Mouse (Mus musculus) brain, adult 2 months (tissue): ENCODE data around the gene Nipbl.
"Not testable (repeated sequence)": the region's sequence is repeated elsewhere in the genome, so short reads cannot be mapped to it uniquely, and the experiment has no call there.

ENCODE experiments used
- DNase-seq: peaks from one replicate; pipeline ENCODE4 v3.0.0; 2011; ENCODE audit warnings: low read depth, low spot score

Gene Nipbl

DNA sequence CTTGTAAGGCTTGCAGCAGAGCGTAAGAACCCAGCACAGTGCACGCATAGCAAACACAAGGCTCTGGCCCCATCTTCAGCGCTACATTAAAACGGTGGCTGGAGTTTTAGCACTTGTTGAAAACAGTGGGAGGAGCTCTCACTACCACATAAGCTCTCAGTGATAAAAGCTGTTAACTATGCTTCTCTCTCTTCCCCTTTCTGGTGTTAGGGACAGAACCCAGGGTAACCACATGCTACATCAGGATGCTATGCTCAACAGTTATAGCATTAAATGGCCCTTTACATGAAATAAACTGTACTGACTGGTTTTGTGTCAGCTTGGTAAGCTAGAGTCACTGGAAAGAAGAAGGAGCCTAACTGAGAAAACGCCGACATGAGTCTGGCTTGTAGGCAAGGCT lies 150.1 kb downstream of the Nipbl start:
- DNase-seq, result no peak

DNA sequence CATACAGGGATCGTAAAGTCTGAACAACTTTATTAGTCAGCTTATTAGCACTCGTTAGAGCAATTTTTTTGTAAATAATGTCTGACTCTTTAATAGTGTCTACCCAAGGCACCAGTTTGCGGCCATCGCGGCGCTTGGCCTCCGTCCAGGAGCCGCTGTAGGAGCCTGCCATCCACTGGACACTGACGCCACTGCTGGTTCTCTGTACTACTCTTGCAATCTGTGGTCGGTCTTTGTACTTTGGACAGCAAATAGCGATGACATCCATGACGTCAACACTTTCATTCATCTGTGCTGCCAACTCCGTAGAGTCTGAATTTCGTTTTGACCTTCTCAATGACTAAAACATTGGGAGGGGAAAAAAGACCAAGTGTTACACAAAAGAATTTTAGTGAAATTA lies 153.0 kb downstream of the Nipbl start:
- DNase-seq, result no peak

DNA sequence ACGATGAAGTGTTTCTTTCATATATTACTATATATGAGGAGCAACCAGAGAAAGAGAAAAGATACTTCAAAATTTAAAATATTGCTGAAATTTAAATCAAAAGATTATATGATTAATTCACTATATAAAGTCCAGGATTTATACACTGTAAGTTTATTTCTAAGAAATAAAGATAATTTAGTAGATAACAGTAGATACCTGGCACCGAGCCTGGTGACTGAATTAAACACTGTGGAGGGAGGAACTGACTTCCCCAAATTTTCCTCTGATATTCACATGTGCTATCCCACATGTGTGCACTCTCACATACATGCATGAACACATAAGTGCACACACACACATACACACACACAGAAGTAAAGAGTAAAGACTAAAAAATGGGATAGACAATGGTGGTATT lies 162.1 kb downstream of the Nipbl start:
- DNase-seq, result no peak

DNA sequence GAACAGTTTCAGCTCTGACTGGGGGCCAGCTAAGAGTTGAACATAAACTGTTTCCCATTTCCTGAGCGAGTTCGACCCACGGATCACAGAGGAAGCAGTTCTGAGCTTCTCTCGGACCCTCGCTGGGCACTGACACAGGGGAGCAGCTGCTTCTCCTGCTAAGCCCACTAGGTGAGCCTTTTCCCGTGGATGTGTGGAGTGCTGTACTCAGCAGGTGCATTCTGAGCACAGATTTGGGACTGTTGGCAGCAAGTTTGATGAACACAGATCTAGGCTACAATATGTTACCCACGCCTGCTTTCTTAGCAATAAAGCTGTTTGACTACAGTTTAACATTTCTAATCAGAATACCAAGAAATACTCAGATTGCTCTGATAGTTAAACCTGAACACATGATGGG lies 162.6 kb downstream of the Nipbl start:
- peak; percentile 37 for DNase-seq

DNA sequence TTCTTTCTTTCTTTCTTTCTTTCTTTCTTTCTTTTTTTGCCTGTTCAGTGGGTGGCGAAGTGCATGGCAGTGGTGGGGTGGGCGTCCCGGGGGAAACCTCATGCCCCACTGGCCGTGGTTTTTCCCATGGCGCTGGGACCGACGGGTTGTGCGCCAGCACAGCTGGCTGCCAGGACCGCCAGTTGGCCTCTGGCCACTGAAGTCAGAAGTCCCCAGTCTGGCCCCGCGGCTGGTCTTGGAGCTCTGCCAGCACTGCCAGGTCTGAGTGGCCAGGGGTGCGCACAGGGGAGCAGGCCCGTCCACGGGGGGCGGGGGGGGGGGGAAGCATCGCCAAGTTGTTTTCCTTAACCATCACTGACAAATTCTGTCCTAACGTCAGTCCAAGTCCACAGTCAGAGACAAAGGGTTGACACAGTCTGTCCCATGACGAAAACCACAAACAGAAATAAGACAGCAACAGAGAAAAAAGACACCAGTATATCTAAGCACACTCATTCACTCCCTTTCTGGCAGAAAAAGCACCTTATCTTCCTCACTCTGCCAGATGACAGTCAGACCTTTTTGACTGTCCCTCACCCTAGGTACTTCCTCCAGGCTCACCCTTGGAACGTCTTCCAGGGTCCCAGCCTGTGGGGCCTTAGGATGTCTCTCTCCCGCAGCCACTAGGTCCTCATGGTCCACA lies 164.2 kb downstream of the Nipbl start:
- DNase-seq, result peak; percentile 21

DNA sequence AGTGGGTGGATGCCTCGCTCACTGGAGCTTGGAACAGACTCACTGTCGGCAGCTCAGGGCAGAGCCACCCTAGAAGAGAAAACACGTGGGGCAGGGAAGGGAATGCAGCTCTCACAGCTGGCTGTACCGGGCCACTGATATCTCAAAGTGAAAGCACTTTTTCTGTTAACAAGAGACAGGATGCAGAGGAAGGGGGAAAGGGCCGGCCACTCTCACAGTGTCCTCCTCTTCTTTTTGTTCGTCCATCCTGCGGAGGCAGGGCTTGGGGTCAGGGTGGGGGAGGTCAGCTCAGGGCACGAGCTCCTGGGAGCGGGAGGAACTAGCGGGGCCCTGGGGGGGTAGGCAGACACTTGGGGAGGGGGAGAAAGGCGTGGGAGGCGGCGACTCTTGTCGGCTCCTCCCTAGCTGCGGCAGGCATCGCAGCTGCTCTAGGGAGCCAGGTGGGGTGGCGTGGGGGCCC lies 164.9 kb downstream of the Nipbl start:
- DNase-seq, result no peak

DNA sequence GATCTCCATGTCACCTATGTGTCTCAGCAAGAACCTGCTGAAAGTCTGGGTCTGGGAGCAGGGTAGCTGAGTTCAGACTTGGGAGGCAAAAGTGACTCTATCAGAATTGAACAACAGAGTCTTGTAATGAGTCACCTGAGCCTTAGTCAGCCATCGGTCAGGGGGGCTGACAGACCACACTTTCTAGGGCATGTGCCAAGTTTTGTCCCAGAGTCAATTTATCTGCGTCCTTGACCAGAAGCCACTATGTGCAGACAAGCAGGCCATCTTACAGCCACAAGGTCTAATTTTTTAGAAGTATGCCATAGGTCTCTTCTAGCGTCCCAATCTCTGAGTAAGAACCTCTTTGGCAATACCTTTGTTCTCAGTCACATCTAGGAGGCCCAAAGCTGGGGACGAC lies 166.3 kb downstream of the Nipbl start:
- DNase-seq, result not testable (repeated sequence)

DNA sequence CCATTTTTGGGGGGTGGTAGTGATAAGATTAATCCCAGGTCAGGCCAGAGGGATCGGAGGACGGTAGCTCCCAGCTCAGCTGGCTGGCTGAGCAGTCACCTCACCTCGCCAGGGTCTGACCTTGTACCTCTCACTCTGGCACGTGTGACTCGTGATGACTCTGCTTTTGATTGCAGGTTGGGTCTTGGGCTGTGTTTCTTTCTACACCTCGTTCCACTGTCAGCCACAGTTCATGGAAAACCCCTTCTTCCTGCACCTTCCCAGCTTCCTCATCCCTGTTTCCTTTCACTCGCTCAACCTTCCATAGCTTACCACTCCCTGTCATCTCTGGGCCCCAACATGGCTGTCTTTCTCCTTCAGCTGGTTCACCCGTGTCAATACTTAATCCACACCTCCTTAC lies 172.3 kb downstream of the Nipbl start:
- DNase-seq, result no peak

DNA sequence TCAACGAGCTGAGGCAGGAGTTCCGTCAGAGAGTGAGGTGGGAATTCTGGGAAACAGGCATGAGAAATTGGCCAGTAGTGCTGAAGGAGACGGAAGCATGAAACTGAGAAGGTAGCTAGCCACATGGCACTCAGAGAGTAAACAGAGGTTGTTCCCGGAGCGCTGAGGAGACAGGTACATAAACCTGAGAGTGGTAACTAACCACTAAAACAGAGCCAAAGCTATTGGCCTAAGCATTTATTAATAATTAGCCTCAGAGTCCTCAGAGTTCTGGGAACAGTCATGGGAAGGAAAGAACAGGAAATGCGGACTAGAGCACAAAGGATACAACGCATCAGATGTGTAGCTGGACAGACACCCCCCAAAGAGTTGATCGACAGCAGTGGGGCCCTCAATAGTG lies 176.0 kb downstream of the Nipbl start:
- no peak for DNase-seq

DNA sequence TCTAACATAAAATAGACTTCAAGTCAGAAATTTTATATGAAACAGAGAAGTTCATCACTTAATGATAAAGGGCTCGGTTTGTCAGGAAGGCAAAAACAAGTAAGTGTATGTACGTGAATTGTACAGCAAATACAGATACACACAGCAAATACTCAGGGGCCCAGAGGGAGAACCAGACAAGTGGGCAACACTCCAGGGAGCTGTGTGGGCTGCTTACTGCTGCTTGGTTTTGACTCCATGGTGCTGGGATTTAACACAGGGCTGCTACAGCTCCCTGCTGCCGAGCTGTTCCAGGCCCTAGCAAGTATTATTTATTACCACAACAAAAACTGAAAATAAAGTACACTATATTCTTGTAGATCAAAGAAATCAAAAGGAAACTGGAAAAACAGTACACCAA lies 177.1 kb downstream of the Nipbl start:
- DNase-seq, result peak; percentile 46

DNA sequence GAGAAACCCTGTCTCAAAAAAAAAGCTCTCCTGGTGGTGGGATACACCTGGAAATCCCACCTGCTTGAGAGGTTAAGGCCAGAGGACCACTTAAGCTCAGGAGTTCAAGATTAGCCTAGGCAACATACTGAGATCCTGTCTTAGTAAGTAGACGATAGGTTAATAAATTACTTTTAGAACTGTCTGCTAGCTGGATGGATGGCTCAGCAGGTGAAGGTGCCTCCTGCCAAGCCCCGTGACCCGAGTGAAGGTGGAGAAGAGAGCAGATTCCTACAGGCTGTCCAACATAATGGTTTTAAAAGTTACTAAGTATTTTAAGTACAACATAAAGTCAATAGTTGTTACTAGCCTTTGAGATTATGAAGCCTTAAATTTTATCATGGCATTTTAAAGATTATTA lies 178.3 kb downstream of the Nipbl start:
- DNase-seq, result no peak
